Mouse (Mus musculus) lung, postnatal 36 days (tissue): Measurements from ENCODE around the gene Grik1.

Experiments
- DNase-seq: peaks from one replicate; pipeline ENCODE4 v3.0.0; 2022; ENCODE audit warnings: mixed read lengths

Grik1 gene

GRCm38 (mm10) chr16:87954715-87955441, 335.2 kb downstream of the Grik1 start:
- DNase-seq, result no peak

GRCm38 (mm10) chr16:87953176-87953575, 336.9 kb downstream of the Grik1 start:
- DNase-seq, result no peak

GRCm38 (mm10) chr16:87949881-87950280, 340.2 kb downstream of the Grik1 start:
- DNase-seq, result no peak

- DNase-seq, result no peak
Measured at GRCm38 (mm10) chr16:87948122-87948521, 341.9 kb downstream of the Grik1 start.

- no peak for DNase-seq
Measured at GRCm38 (mm10) chr16:87944318-87944717, 345.7 kb downstream of the Grik1 start.

- no peak for DNase-seq
Measured at GRCm38 (mm10) chr16:87942103-87942865, 347.8 kb downstream of the Grik1 start.

GRCm38 (mm10) chr16:87934685-87935084, 355.4 kb downstream of the Grik1 start:
- no peak for DNase-seq

GRCm38 (mm10) chr16:87931358-87931757, 358.7 kb downstream of the Grik1 start:
- DNase-seq, result no peak

GRCm38 (mm10) chr16:87930519-87930918, 359.5 kb downstream of the Grik1 start:
- DNase-seq, result no peak

- DNase-seq, result no peak
Measured at GRCm38 (mm10) chr16:87928671-87929070, 361.4 kb downstream of the Grik1 start.

- DNase-seq, result no peak
Measured at GRCm38 (mm10) chr16:87917897-87918296, 372.2 kb downstream of the Grik1 start.

GRCm38 (mm10) chr16:87917157-87917546, 372.9 kb downstream of the Grik1 start:
- DNase-seq, result no peak

- no peak for DNase-seq
Measured at GRCm38 (mm10) chr16:87916209-87917156, 373.6 kb downstream of the Grik1 start.

- no peak for DNase-seq
Measured at GRCm38 (mm10) chr16:87915156-87915555, 374.9 kb downstream of the Grik1 start.

- DNase-seq, result no peak
Measured at GRCm38 (mm10) chr16:87913781-87914180, 376.3 kb downstream of the Grik1 start.

- no peak for DNase-seq
Measured at GRCm38 (mm10) chr16:87911201-87911600, 378.9 kb downstream of the Grik1 start.

- DNase-seq, result no peak
Measured at GRCm38 (mm10) chr16:87902049-87902448, 388.0 kb downstream of the Grik1 start.

- DNase-seq, result no peak
Measured at GRCm38 (mm10) chr16:87901189-87901588, 388.9 kb downstream of the Grik1 start.

- DNase-seq, result peak; percentile 1
Measured at GRCm38 (mm10) chr16:87875927-87876326, 414.1 kb downstream of the Grik1 start.

- DNase-seq, result no peak
Measured at GRCm38 (mm10) chr16:87864526-87864925, 425.5 kb downstream of the Grik1 start.

- no peak for DNase-seq
Measured at GRCm38 (mm10) chr16:87861722-87862121, 428.3 kb downstream of the Grik1 start.

GRCm38 (mm10) chr16:87853451-87854085, 436.5 kb downstream of the Grik1 start:
- DNase-seq, result no peak

GRCm38 (mm10) chr16:87851550-87851949, 438.5 kb downstream of the Grik1 start:
- no peak for DNase-seq
